Mouse (Mus musculus) limb, embryonic 12.5 days (tissue): ENCODE results near the gene Ly6g6e. TPM values are rescaled to one million over a fixed set of nuclear protein-coding genes. Genes with fewer than 3 reads are reported as not detected.
"Not testable (repeated sequence)": the region's sequence is repeated elsewhere in the genome, so short reads cannot be mapped to it uniquely, and the experiment has no call there.

ENCODE experiments used
- ATAC-seq: fragments of 200-750 bp; cut with Nextera tagmentation; 2 replicates; pipeline ENCODE4 v1.8.0; 2017; ENCODE audit warnings: low read depth, moderate TSS enrichment; ENCODE audit not compliant: insufficient number of reproducible peaks, insufficient read depth, low FRiP score, low TSS enrichment
- H3K27ac ChIP-seq: fragments of 300-500 bp; sonication (generic); 2 replicates; pipeline ENCODE4 v1.5.1; 2016; ENCODE audit warnings: mild to moderate bottlenecking, moderate library complexity
- H3K27me3 ChIP-seq: fragments of 300-500 bp; sonication (generic); 2 replicates; pipeline ENCODE4 v1.6.1; 2016; ENCODE audit warnings: mild to moderate bottlenecking, moderate library complexity
- H3K36me3 ChIP-seq: fragments of 300-500 bp; sonication (generic); 2 replicates; pipeline ENCODE4 v1.6.1; 2016; ENCODE audit warnings: mild to moderate bottlenecking, moderate library complexity
- H3K4me1 ChIP-seq: fragments of 300-500 bp; sonication (generic); replicated peaks from 2 replicates; pipeline ENCODE4 v1.6.1; 2016
- H3K4me2 ChIP-seq: fragments of 300-500 bp; sonication (generic); 2 replicates; pipeline ENCODE4 v1.6.1; 2016; ENCODE audit warnings: mild to moderate bottlenecking, moderate library complexity
- H3K4me3 ChIP-seq: fragments of 300-500 bp; sonication (generic); replicated peaks from 2 replicates; pipeline ENCODE4 v1.5.1; 2016; ENCODE audit warnings: mild to moderate bottlenecking
- H3K9ac ChIP-seq: fragments of 300-500 bp; sonication (generic); replicated peaks from 2 replicates; pipeline ENCODE4 v1.6.1; 2016; ENCODE audit warnings: mild to moderate bottlenecking, moderate library complexity
- H3K9me3 ChIP-seq: fragments of 300-500 bp; sonication (generic); 2 replicates; pipeline ENCODE4 v1.6.1; 2016; ENCODE audit warnings: mild to moderate bottlenecking, moderate library complexity
- WGBS: fragments of 180-500 bp; shearing (Covaris S2); methylation state at CpG from one replicate; pipeline ENCODE4 v1.1.7; 2016; 5-methylcytosine and 5-hydroxymethylcytosine counted together
- polyA plus RNA-seq: library from polyadenylated mRNA; unstranded; fragments of >200 nt; fragmentation: Nextera tagmentation; extraction: Ambion mirVana; gene quantifications from 2 replicates; pipeline ENCODE4 v1.2.1, GENCODE M21; 2016

Gene Ly6g6e
- polyA plus RNA-seq, 1 experiment from 2014 or later, result 2.5 TPM

GRCm38 (mm10) chr17:35108097-35108496 lies 31.4 kb downstream of the Ly6g6e start, which contains the start of gene Ly6g5c:
TSS of gene Ly6g5c (plus strand) at chr17:35108279.
- Histone ChIP-seq H3K4me1 (peaks cover 6% of the 10 kb centered on the region; the same call in 1 of the 2 replicates), H3K36me3 (peaks cover 12% of the 10 kb centered on the region), H3K27ac (no peak within 1 kb of the TSS), H3K9me3 (no peaks in the 10 kb centered on the region), H3K27me3 (no peaks in the 10 kb centered on the region), H3K9ac (no peak within 1 kb of the TSS), H3K4me2 (no peak within 1 kb of the TSS), H3K4me3 (no peak within 1 kb of the TSS)
- ATAC-seq, result no peak
- WGBS, result 80% methylated on average over 6 of the region's 6 CpGs

- Histone ChIP-seq H3K27me3 (no peaks in the 10 kb centered on the region), H3K9me3 (no peaks in the 10 kb centered on the region), H3K27ac (no peak overlapping the region), H3K4me1 (no peaks in the 10 kb centered on the region), H3K4me2 (no peak overlapping the region), H3K9ac (no peak overlapping the region), H3K36me3 (peaks cover 30% of the 10 kb centered on the region), H3K4me3 (no peak overlapping the region)
- no peak for ATAC-seq
- WGBS, result 80% methylated on average over 9 of the region's 9 CpGs
Observed at GRCm38 (mm10) chr17:35111774-35112173, 35.1 kb downstream of the Ly6g6e start.

- H3K4me2 ChIP-seq, result no peak within 1 kb of the TSS
- ATAC-seq, result no peak
- 83% methylated on average over 8 of the region's 8 CpGs for WGBS
- no peaks in the 10 kb centered on the region for H3K9me3 ChIP-seq
- H3K36me3 ChIP-seq, result peaks cover 56% of the 10 kb centered on the region
- no peak within 1 kb of the TSS for H3K4me3 ChIP-seq
- H3K27ac ChIP-seq, result no peak within 1 kb of the TSS
- no peaks in the 10 kb centered on the region for H3K27me3 ChIP-seq
- H3K9ac ChIP-seq, result no peak within 1 kb of the TSS
- peaks cover 8% of the 10 kb centered on the region for H3K4me1 ChIP-seq
Observed at GRCm38 (mm10) chr17:35115046-35116019, 38.6 kb downstream of the Ly6g6e start, which contains the start of gene Ly6g5b. TSS of gene Ly6g5b (minus strand) at chr17:35115428.

- Histone ChIP-seq H3K4me1 (peaks cover 24% of the 10 kb centered on the region), H3K4me2 (peak overlapping the region; percentile 96), H3K27me3 (no peaks in the 10 kb centered on the region), H3K36me3 (peaks cover 57% of the 10 kb centered on the region), H3K4me3 (peak overlapping the region; percentile 95), H3K9ac (peak overlapping the region; percentile 95), H3K9me3 (no peaks in the 10 kb centered on the region), H3K27ac (peak overlapping the region; percentile 60; the same call in 1 of the 2 replicates)
- no peak for ATAC-seq
- under 1% methylated on average over 33 of the region's 33 CpGs for WGBS
Observed at GRCm38 (mm10) chr17:35120745-35121142, 44.0 kb downstream of the Ly6g6e start.

GRCm38 (mm10) chr17:35121143-35121799 lies 44.6 kb downstream of the Ly6g6e start, which contains the start of gene Gpank1:
TSS of gene Gpank1 (plus strand) at chr17:35121455.
- peak within 1 kb of the TSS; percentile 96 for H3K4me2 ChIP-seq
- peak within 1 kb of the TSS; percentile 95 for H3K9ac ChIP-seq
- ATAC-seq, result peak; percentile 96
- H3K4me1 ChIP-seq, result peaks cover 24% of the 10 kb centered on the region
- H3K27ac ChIP-seq, result peak within 1 kb of the TSS; percentile 92
- peaks cover 52% of the 10 kb centered on the region for H3K36me3 ChIP-seq
- no peaks in the 10 kb centered on the region for H3K9me3 ChIP-seq
- peak within 1 kb of the TSS; percentile 95 for H3K4me3 ChIP-seq
- H3K27me3 ChIP-seq, result no peaks in the 10 kb centered on the region
- WGBS, result under 1% methylated on average over 50 of the region's 50 CpGs

GRCm38 (mm10) chr17:35121871-35122303 lies 45.2 kb downstream of the Ly6g6e start, which contains the start of gene Csnk2b:
TSS of gene Csnk2b (minus strand) at chr17:35122053.
- Histone ChIP-seq H3K4me3 (peak within 1 kb of the TSS; percentile 95), H3K4me2 (peak within 1 kb of the TSS; percentile 96), H3K9me3 (no peaks in the 10 kb centered on the region), H3K4me1 (peaks cover 29% of the 10 kb centered on the region), H3K27me3 (no peaks in the 10 kb centered on the region), H3K36me3 (peaks cover 47% of the 10 kb centered on the region), H3K9ac (peak within 1 kb of the TSS; percentile 95), H3K27ac (peak within 1 kb of the TSS; percentile 92)
- WGBS, result 1% methylated on average over 19 of the region's 19 CpGs
- no peak for ATAC-seq

GRCm38 (mm10) chr17:35123287-35123686 lies 46.6 kb downstream of the Ly6g6e start:
- not testable (repeated sequence) for H3K27me3 ChIP-seq, H3K27ac ChIP-seq, H3K4me3 ChIP-seq, H3K9me3 ChIP-seq, ATAC-seq, H3K9ac ChIP-seq, H3K4me2 ChIP-seq
- Histone ChIP-seq H3K4me1 (peaks cover 39% of the 10 kb centered on the region), H3K36me3 (peaks cover 41% of the 10 kb centered on the region)
- 95% methylated on average over 9 of the region's 9 CpGs for WGBS

- H3K4me2 ChIP-seq, ATAC-seq, H3K4me3 ChIP-seq, H3K9ac ChIP-seq, H3K9me3 ChIP-seq, H3K27ac ChIP-seq, H3K27me3 ChIP-seq: not testable (repeated sequence)
- peaks cover 43% of the 10 kb centered on the region for H3K4me1 ChIP-seq
- peaks cover 40% of the 10 kb centered on the region for H3K36me3 ChIP-seq
- WGBS, result 92% methylated on average over 12 of the region's 12 CpGs
Observed at GRCm38 (mm10) chr17:35124261-35124896, 47.7 kb downstream of the Ly6g6e start.

- H3K4me3 ChIP-seq, result peak overlapping the region; percentile 70; the same call in 1 of the 2 replicates
- no peak overlapping the region for H3K4me2 ChIP-seq
- no peaks in the 10 kb centered on the region for H3K9me3 ChIP-seq
- peaks cover 37% of the 10 kb centered on the region for H3K4me1 ChIP-seq
- H3K27me3 ChIP-seq, result no peaks in the 10 kb centered on the region
- 87% methylated on average over 1 of the region's 1 CpGs for WGBS
- H3K9ac ChIP-seq, result no peak overlapping the region
- ATAC-seq, result no peak
- peaks cover 43% of the 10 kb centered on the region for H3K36me3 ChIP-seq
- peak overlapping the region; percentile 64; the same call in 1 of the 2 replicates for H3K27ac ChIP-seq
Observed at GRCm38 (mm10) chr17:35125081-35125480, 48.4 kb downstream of the Ly6g6e start.

GRCm38 (mm10) chr17:35125578-35125977 lies 48.9 kb downstream of the Ly6g6e start:
- Histone ChIP-seq H3K4me1 (peaks cover 33% of the 10 kb centered on the region), H3K4me3 (peak overlapping the region; percentile 70), H3K9me3 (no peaks in the 10 kb centered on the region), H3K4me2 (peak overlapping the region; percentile 82), H3K36me3 (peaks cover 45% of the 10 kb centered on the region), H3K27ac (peak overlapping the region; percentile 64; the same call in 1 of the 2 replicates), H3K27me3 (no peaks in the 10 kb centered on the region), H3K9ac (peak overlapping the region; percentile 82)
- WGBS, result 27% methylated on average over 6 of the region's 6 CpGs
- ATAC-seq, result no peak
